Mouse (Mus musculus) heart, embryonic 10.5 days (tissue): ENCODE measurements around the gene Rplp2. TPM values are rescaled to one million over a fixed set of nuclear protein-coding genes. Genes with fewer than 3 reads are reported as not detected.

Experiments
- DNase-seq: peaks from one replicate; pipeline ENCODE4 v3.0.0-alpha.2; 2017; ENCODE audit warnings: low spot score
- H3K27ac ChIP-seq: fragments of 300-500 bp; sonication (generic); 2 replicates; pipeline ENCODE4 v1.5.1; 2016; ENCODE audit warnings: mild to moderate bottlenecking
- H3K27me3 ChIP-seq: fragments of 300-500 bp; sonication (generic); 2 replicates; pipeline ENCODE4 v1.6.1; 2016; ENCODE audit warnings: mild to moderate bottlenecking; ENCODE audit not compliant: poor library complexity, insufficient read depth, severe bottlenecking
- H3K36me3 ChIP-seq: fragments of 300-500 bp; sonication (generic); 2 replicates; pipeline ENCODE4 v1.6.1; 2016; ENCODE audit warnings: mild to moderate bottlenecking, moderate library complexity
- H3K4me1 ChIP-seq: fragments of 300-500 bp; sonication (generic); 2 replicates; pipeline ENCODE4 v1.6.1; 2016; ENCODE audit warnings: mild to moderate bottlenecking
- H3K4me3 ChIP-seq: fragments of 300-500 bp; sonication (generic); 2 replicates; pipeline ENCODE4 v1.5.1; 2016; ENCODE audit warnings: mild to moderate bottlenecking, moderate library complexity
- H3K9me3 ChIP-seq: fragments of 300-500 bp; sonication (generic); 2 replicates; pipeline ENCODE4 v1.6.1; 2016; ENCODE audit warnings: mild to moderate bottlenecking, moderate library complexity
- WGBS: fragments of 180-500 bp; shearing (Covaris S2); methylation state at CpG from one replicate; pipeline ENCODE4 v1.1.7; 2016; 5-methylcytosine and 5-hydroxymethylcytosine counted together
- polyA plus RNA-seq: library from polyadenylated mRNA; unstranded; fragments of >200 nt; fragmentation: Nextera tagmentation; extraction: Ambion mirVana; gene quantifications from 2 replicates; pipeline ENCODE4 v1.2.1, GENCODE M21; 2016

Gene Rplp2
- polyA plus RNA-seq, 1 experiment from 2014 or later = 900 TPM

- Histone ChIP-seq H3K27ac (peak overlapping the region; percentile 77), H3K4me3 (peak overlapping the region; percentile 63), H3K36me3 (peaks cover 45% of the 10 kb centered on the region), H3K9me3 (no peaks in the 10 kb centered on the region), H3K4me1 (peaks cover 68% of the 10 kb centered on the region), H3K27me3 (no peaks in the 10 kb centered on the region)
- DNase-seq = no peak
- WGBS = 75% methylated on average over 15 of the region's 15 CpGs
These were observed 13.4 kb upstream of the Rplp2 start for GRCm38 (mm10) chr7:141433517-141434400.

GRCm38 (mm10) chr7:141434464-141434863, 12.7 kb upstream of the Rplp2 start:
- H3K4me3 ChIP-seq = peak overlapping the region; percentile 63
- H3K27ac ChIP-seq = peak overlapping the region; percentile 77
- H3K4me1 ChIP-seq = peaks cover 61% of the 10 kb centered on the region
- peaks cover 52% of the 10 kb centered on the region for H3K36me3 ChIP-seq
- no peaks in the 10 kb centered on the region for H3K9me3 ChIP-seq
- no peak for DNase-seq
- H3K27me3 ChIP-seq = no peaks in the 10 kb centered on the region
- WGBS = 17% methylated on average over 8 of the region's 8 CpGs

DNA sequence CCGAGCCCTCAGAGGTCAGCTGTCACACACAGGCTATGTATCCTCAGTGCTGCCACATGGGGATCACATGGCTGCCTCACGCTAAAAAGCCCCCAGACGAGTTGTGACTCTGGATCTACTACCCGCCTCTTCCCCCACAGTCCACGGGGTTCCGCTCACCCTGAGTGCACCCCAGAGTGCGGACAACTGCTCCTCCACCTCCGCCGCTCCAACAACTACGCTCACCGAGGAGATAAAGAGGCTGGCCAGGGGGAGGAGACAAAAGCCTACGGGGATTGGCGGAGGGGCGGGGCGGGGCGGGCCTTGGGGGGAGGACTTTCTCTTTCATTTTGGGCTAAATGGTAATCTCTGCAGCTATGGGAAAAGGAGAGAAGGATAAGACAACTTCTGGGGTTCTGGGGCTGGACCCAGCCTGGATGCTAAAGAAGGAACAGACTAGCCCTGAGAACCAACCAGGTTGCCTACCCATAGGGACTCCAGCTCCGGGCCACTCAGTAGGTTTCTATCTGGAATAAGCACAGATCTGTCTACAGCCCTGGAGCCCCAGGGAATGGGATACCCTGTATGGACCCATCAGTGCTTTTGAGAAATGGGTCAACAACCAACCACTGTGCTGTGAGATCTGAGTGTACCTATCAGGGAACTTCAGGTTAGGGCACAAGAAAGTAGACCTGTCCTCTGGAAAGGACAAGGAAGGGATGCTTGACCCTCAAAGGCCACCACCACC, 11.9 kb upstream of the Rplp2 start:
- peak overlapping the region; percentile 63 for H3K4me3 ChIP-seq
- no peaks in the 10 kb centered on the region for H3K9me3 ChIP-seq
- peak; percentile 90 for DNase-seq
- H3K27ac ChIP-seq = peak overlapping the region; percentile 77
- H3K36me3 ChIP-seq = peaks cover 59% of the 10 kb centered on the region
- no peaks in the 10 kb centered on the region for H3K27me3 ChIP-seq
- H3K4me1 ChIP-seq = peaks cover 54% of the 10 kb centered on the region
- 4% methylated on average over 17 of the region's 17 CpGs for WGBS

DNA sequence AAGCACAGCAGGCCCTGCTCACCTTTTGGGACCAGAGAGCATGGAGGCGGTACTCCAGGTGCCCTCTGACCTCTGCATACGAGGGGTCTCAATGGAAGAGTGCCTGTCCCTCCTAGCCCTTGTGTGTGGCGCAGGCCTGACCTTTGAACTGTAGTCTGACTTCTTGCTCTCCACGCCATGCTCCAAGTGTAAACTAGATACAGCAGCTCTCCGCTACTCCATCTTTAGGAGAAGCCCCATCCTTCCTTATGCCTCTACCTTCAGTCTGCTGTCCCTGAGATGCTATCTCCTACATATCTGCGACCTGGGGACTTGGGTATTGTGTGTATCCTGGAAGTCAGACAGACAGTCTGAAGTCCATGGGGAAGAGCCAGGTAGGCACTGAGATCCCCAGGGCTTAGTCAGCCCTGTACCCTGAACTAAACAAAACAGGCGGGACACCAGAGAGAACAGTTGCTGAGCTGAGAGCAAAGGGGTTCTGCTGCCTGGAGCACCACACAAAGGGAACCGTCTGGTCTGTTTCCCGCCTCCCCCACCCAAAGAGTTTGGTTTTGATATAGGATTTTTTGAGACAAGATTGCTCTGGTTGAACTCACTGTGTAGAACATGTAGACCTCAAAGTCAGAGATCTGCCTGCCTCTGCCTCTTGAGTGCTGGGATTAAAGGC, 11.2 kb upstream of the Rplp2 start:
- peaks cover 54% of the 10 kb centered on the region for H3K4me1 ChIP-seq
- H3K27ac ChIP-seq = no peak overlapping the region
- DNase-seq = no peak
- no peaks in the 10 kb centered on the region for H3K27me3 ChIP-seq
- H3K9me3 ChIP-seq = no peaks in the 10 kb centered on the region
- peak overlapping the region; percentile 63 for H3K4me3 ChIP-seq
- H3K36me3 ChIP-seq = peaks cover 59% of the 10 kb centered on the region
- WGBS = 76% methylated on average over 9 of the region's 9 CpGs

DNA sequence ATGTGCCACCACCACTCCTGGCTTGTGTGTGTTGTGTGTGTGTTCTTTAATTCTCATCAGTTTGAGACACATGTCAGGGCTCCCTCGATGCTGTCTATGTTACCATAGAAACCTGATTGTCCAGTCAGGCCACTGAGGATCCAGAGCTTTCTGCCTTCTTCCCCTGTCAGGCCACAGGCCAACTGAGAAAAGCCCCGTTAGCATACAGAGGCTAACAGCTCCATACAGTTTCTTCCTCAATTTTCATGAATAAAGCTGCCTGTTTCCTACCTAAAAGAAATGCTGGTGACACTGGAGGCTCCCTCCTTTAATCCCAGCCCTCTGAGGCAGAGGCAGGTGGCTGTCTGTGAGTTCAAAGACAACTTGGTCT, 10.7 kb upstream of the Rplp2 start:
- 59% methylated on average over 2 of the region's 2 CpGs for WGBS
- peak overlapping the region; percentile 87 for H3K27ac ChIP-seq
- H3K36me3 ChIP-seq = peaks cover 59% of the 10 kb centered on the region
- H3K27me3 ChIP-seq = no peaks in the 10 kb centered on the region
- peak overlapping the region; percentile 69 for H3K4me3 ChIP-seq
- no peak for DNase-seq
- peaks cover 59% of the 10 kb centered on the region for H3K4me1 ChIP-seq
- H3K9me3 ChIP-seq = no peaks in the 10 kb centered on the region

DNA sequence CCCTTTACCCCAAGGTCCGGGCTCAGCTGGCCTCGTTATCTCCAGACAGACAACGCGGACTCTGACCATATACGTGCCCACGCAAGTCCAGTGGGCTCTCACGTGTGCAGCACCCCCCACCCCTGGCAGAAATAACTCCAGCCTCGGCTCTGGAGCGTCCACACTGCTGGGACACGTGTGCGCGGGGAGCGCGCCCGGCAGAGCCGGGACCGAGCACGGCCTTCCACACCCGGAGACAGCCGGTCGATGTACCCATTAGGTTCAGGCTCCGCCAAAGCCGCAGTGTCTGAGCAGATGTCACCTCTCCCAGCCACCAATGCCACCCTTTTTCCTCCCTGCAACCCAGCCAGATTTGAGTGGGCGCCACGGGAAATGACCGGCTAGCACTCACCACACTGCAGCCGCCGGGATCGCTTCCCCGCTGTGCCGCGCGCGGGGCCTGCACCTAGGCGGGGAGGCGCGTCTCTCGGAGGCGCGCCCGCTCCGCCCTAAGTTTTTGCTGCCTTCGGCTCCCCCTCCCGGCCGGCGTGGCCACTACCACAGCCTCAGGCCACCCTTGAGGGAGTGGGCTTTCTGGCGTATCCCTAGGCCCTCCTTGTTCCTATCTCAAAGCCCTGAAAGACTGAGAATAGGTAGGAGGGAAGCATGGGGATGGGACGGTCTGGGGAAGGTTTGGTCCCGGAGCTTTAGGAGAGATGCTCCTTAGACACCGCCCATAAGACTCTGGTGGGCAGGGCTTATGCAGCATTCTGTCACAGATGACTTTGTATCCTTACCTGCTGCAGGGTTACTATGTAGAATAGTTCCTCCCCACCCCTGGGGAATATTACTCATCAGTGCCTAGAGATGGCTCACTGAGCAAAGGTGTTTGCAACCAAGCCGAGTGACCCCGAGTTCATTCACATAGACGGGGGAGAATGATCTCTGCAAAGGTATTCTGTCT, 9.7 kb upstream of the Rplp2 start, which contains the start of gene Slc25a22:
Gene Slc25a22 (minus strand): TSS at position 715 of the 943 bp plus-strand sequence.
- no peaks in the 10 kb centered on the region for H3K9me3 ChIP-seq
- WGBS = 5% methylated on average over 53 of the region's 53 CpGs
- peaks cover 69% of the 10 kb centered on the region for H3K4me1 ChIP-seq
- H3K27me3 ChIP-seq = no peaks in the 10 kb centered on the region
- H3K27ac ChIP-seq = peak within 1 kb of the TSS; percentile 87
- peaks cover 59% of the 10 kb centered on the region for H3K36me3 ChIP-seq
- H3K4me3 ChIP-seq = peak within 1 kb of the TSS; percentile 69
- peak; percentile 92 for DNase-seq

GRCm38 (mm10) chr7:141438201-141438968, 8.8 kb upstream of the Rplp2 start:
- WGBS = 92% methylated on average over 12 of the region's 12 CpGs
- H3K9me3 ChIP-seq = no peaks in the 10 kb centered on the region
- H3K4me3 ChIP-seq = no peak overlapping the region
- H3K36me3 ChIP-seq = peaks cover 52% of the 10 kb centered on the region
- peaks cover 71% of the 10 kb centered on the region for H3K4me1 ChIP-seq
- H3K27me3 ChIP-seq = no peaks in the 10 kb centered on the region
- no peak overlapping the region for H3K27ac ChIP-seq
- no peak for DNase-seq

GRCm38 (mm10) chr7:141439140-141439679, 8.0 kb upstream of the Rplp2 start:
- WGBS = 92% methylated on average over 10 of the region's 10 CpGs
- peaks cover 67% of the 10 kb centered on the region for H3K4me1 ChIP-seq
- H3K36me3 ChIP-seq = peaks cover 47% of the 10 kb centered on the region
- no peak overlapping the region for H3K27ac ChIP-seq
- no peaks in the 10 kb centered on the region for H3K9me3 ChIP-seq
- H3K4me3 ChIP-seq = no peak overlapping the region
- no peak for DNase-seq
- H3K27me3 ChIP-seq = no peaks in the 10 kb centered on the region

GRCm38 (mm10) chr7:141439811-141440210, 7.4 kb upstream of the Rplp2 start:
- Histone ChIP-seq H3K27me3 (no peaks in the 10 kb centered on the region), H3K9me3 (no peaks in the 10 kb centered on the region), H3K4me3 (no peak overlapping the region), H3K36me3 (peaks cover 47% of the 10 kb centered on the region), H3K27ac (no peak overlapping the region), H3K4me1 (peaks cover 63% of the 10 kb centered on the region)
- no peak for DNase-seq
- 98% methylated on average over 11 of the region's 11 CpGs for WGBS

DNA sequence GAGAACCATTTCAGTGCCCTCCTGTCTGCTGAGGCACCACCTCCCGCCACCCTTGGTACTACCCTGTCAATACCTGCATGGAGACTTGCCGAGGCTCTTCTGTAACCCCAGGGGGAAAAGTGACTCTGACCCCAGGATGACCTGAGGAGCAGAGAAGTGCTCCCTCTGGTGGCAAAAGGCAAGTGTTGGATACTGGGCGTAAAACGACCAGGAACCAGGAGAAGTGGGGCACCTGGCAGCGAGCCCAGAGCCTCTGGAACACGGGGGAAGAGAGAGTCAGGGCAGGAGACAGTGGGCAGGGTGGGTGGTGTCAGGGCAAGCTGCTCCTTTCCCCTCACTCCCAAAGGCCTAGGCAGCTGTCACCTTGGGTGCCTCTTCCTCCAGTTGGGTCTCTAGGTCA, 6.6 kb upstream of the Rplp2 start:
- no peaks in the 10 kb centered on the region for H3K9me3 ChIP-seq
- H3K27me3 ChIP-seq = no peaks in the 10 kb centered on the region
- DNase-seq = no peak
- WGBS = 30% methylated on average over 6 of the region's 6 CpGs
- H3K36me3 ChIP-seq = peaks cover 47% of the 10 kb centered on the region
- H3K4me3 ChIP-seq = no peak overlapping the region
- peaks cover 55% of the 10 kb centered on the region for H3K4me1 ChIP-seq
- 0 out of 2 replicates have a peak overlapping the region, but pooled peaks have one; percentile 12 for H3K27ac ChIP-seq

DNA sequence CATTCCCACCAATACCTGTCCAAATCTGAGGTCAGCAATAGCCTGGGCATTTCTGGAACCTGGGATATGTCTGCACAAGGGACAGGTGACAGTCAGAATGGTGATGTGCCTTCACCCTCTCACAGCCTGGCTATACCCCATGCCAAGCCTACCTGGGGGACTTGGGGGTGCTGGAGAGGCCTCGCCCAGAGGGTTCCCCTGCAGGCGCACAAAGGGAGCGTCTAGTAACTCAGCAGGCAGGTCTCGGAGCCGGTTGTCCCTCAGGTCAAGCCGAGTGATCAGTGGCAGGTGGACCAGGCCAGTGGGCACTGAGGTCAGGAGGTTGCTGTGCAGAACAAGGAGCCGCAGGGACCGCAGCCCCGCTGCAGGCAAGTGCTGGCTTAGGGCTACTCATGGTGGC, 5.7 kb upstream of the Rplp2 start:
- H3K4me1 ChIP-seq = peaks cover 47% of the 10 kb centered on the region

More for the DNA sequence above, 5.7 kb upstream of the Rplp2 start:
- H3K27me3 ChIP-seq = no peaks in the 10 kb centered on the region
- peaks cover 47% of the 10 kb centered on the region for H3K36me3 ChIP-seq
- no peak overlapping the region for H3K27ac ChIP-seq
- peak; percentile 72 for DNase-seq
- no peaks in the 10 kb centered on the region for H3K9me3 ChIP-seq
- H3K4me3 ChIP-seq = no peak overlapping the region
- 86% methylated on average over 9 of the region's 9 CpGs for WGBS
